17 mouse cellular contexts compared by ENCODE assay signal in genomic region chr5:113719221-113719661, GRCm38 (mm10). TPM values are rescaled to one million over a fixed set of nuclear protein-coding genes. Genes with fewer than 3 reads are reported as not detected.
DNase-seq lines count a peak whose midpoint lies in the region; ATAC-seq lines count a peak whose summit lies in the region.
"Had no signal": no experiment of that assay in that cellular context is flagged by ENCODE, and none has a peak within 500 bp of the region (broad histone marks: within the 10 kb centered on the region; RNA-seq: fewer than 3 reads in every experiment).

No protein-coding gene starts in this region.

- no peak for ATAC-seq in forebrain, embryonic 12.5 days (ENCODE audit: low FRiP score)
- ATAC-seq in forebrain, embryonic 16.5 days: peak; percentile 47
- no peak for ATAC-seq in neural tube, embryonic 14.5 days (ENCODE audit: low read depth)
- ATAC-seq: intestine, postnatal 0 days; Patski had no signal

- no peak overlapping the region for H3K4me2 ChIP-seq in forebrain, embryonic 12.5 days
- no peak overlapping the region for H3K4me2 ChIP-seq in forebrain, embryonic 16.5 days (ENCODE audit: low read length)
- no peak overlapping the region for H3K4me2 ChIP-seq in neural tube, embryonic 14.5 days (ENCODE audit: low read depth, low read length)

- no peaks in the 10 kb centered on the region for H3K9me3 ChIP-seq in forebrain, embryonic 12.5 days
- no peaks in the 10 kb centered on the region for H3K9me3 ChIP-seq in forebrain, embryonic 10.5 days
- no peaks in the 10 kb centered on the region for H3K9me3 ChIP-seq in forebrain, embryonic 16.5 days (ENCODE audit: control insufficient read depth, low read length)
- H3K9me3 ChIP-seq in neural tube, embryonic 14.5 days (ENCODE audit: control insufficient read depth, low read length): no peaks in the 10 kb centered on the region

- H3K27me3 ChIP-seq in forebrain, embryonic 12.5 days: 0 out of 2 replicates have a peak, but pooled peaks cover 3% of the 10 kb centered on the region
- H3K27me3 ChIP-seq in forebrain, embryonic 10.5 days (ENCODE audit: poor library complexity, severe bottlenecking): 0 out of 2 replicates have a peak, but pooled peaks cover 9% of the 10 kb centered on the region
- H3K27me3 ChIP-seq in forebrain, embryonic 16.5 days (replicated peaks; ENCODE audit: control insufficient read depth, insufficient read depth, low read length): no peaks in the 10 kb centered on the region
- no peaks in the 10 kb centered on the region for H3K27me3 ChIP-seq in neural tube, embryonic 14.5 days (ENCODE audit: control insufficient read depth, insufficient read depth, low read length)
- H3K27me3 ChIP-seq: Patski had no signal

- no peak overlapping the region for H3K9ac ChIP-seq in forebrain, embryonic 12.5 days
- H3K9ac ChIP-seq in forebrain, embryonic 16.5 days (replicated peaks; ENCODE audit: low read depth, low read length): no peak overlapping the region
- no peak overlapping the region for H3K9ac ChIP-seq in neural tube, embryonic 14.5 days (replicated peaks; ENCODE audit: low read depth, low read length)

- 64% methylated on average over 8 of the region's 8 CpGs for WGBS in forebrain, embryonic 12.5 days
- WGBS in forebrain, embryonic 10.5 days: 87% methylated on average over 8 of the region's 8 CpGs
- 36% methylated on average over 8 of the region's 8 CpGs for WGBS in forebrain, embryonic 16.5 days
- WGBS in neural tube, embryonic 14.5 days: 63% methylated on average over 8 of the region's 8 CpGs

- peak overlapping the region; percentile 82 for H3K27ac ChIP-seq in forebrain, embryonic 12.5 days
- no peak overlapping the region for H3K27ac ChIP-seq in forebrain, embryonic 10.5 days
- peak overlapping the region; percentile 37 for H3K27ac ChIP-seq in forebrain, embryonic 16.5 days (ENCODE audit: low read length)
- H3K27ac ChIP-seq in neural tube, embryonic 14.5 days (ENCODE audit: low read depth, low read length): peak overlapping the region; percentile 46; the same call in 1 of the 2 replicates

- DNase-seq in forebrain, embryonic 10.5 days (ENCODE audit: extremely low spot score, low spot score): no peak
- peak; percentile 60 for DNase-seq in right cerebral cortex, postnatal 10 days (ENCODE audit: low spot score in 2 of 2)
- DNase-seq in right cerebral cortex, adult 18-20 months: no peak
- no peak for DNase-seq in adrenal gland, adult 18-20 months (ENCODE audit: low spot score in 2 of 2)
- no peak for DNase-seq in spleen, adult 18-20 months
- DNase-seq: kidney, postnatal 10 days; lung, adult 18-20 months had no signal

- peaks cover 45% of the 10 kb centered on the region for H3K4me1 ChIP-seq in forebrain, embryonic 12.5 days
- H3K4me1 ChIP-seq in forebrain, embryonic 10.5 days: peaks cover 27% of the 10 kb centered on the region
- peaks cover 49% of the 10 kb centered on the region for H3K4me1 ChIP-seq in forebrain, embryonic 16.5 days (replicated peaks; ENCODE audit: control insufficient read depth, insufficient read depth, low read length)
- peaks cover 18% of the 10 kb centered on the region for H3K4me1 ChIP-seq in neural tube, embryonic 14.5 days (ENCODE audit: control insufficient read depth, insufficient read depth, low read length)

- no peaks in the 10 kb centered on the region for H3K36me3 ChIP-seq in forebrain, embryonic 12.5 days (replicated peaks)
- H3K36me3 ChIP-seq in forebrain, embryonic 10.5 days (replicated peaks): no peaks in the 10 kb centered on the region
- no peaks in the 10 kb centered on the region for H3K36me3 ChIP-seq in forebrain, embryonic 16.5 days (ENCODE audit: control insufficient read depth, insufficient read depth)
- H3K36me3 ChIP-seq in neural tube, embryonic 14.5 days (ENCODE audit: control insufficient read depth, insufficient read depth, low read length): no peaks in the 10 kb centered on the region

- H3K4me3 ChIP-seq in forebrain, embryonic 12.5 days (replicated peaks): no peak overlapping the region
- H3K4me3 ChIP-seq in forebrain, embryonic 10.5 days: no peak overlapping the region
- no peak overlapping the region for H3K4me3 ChIP-seq in forebrain, embryonic 16.5 days (replicated peaks; ENCODE audit: low read length)
- no peak overlapping the region for H3K4me3 ChIP-seq in neural tube, embryonic 14.5 days (ENCODE audit: low read depth, low read length)
- H3K4me3 ChIP-seq: myocyte had no signal

RNA-seq across cellular contexts. Expression of gene 1700069L16Rik, which starts 5.3 kb away (rescaled TPM):
- polyA plus RNA-seq in forebrain, embryonic 12.5 days (2016; fragmentation: Nextera tagmentation; extraction: Ambion mirVana): not detected in 2 replicates
- not detected in 2 replicates for polyA plus RNA-seq in forebrain, embryonic 10.5 days (2016; fragmentation: Nextera tagmentation; extraction: Ambion mirVana)
- not detected in 2 replicates for polyA plus RNA-seq in forebrain, embryonic 16.5 days (2015; fragmentation: Nextera tagmentation; extraction: Ambion mirVana)
- polyA plus RNA-seq in neural tube, embryonic 14.5 days (2014; fragmentation: Nextera tagmentation; extraction: Ambion mirVana): not detected in 2 replicates
- total RNA-seq in adrenal gland, adult 18-20 months (2021): not detected
- total RNA-seq: layer of hippocampus, postnatal 10 days had no signal
- polyA plus RNA-seq: gonadal fat pad, adult 2 months; heart, postnatal 0 days; intestine, postnatal 0 days; limb, embryonic 14.5 days; myocyte; Patski had no signal

RNA-seq across cellular contexts. Expression of gene Ficd, which starts 16.4 kb away (rescaled TPM):
- 5.4 and 7.2 TPM in 2 replicates for polyA plus RNA-seq in forebrain, embryonic 12.5 days (2016; fragmentation: Nextera tagmentation; extraction: Ambion mirVana)
- 2.9 and 4.9 TPM in 2 replicates for polyA plus RNA-seq in forebrain, embryonic 10.5 days (2016; fragmentation: Nextera tagmentation; extraction: Ambion mirVana)
- 9.2 and 9.6 TPM in 2 replicates for polyA plus RNA-seq in forebrain, embryonic 16.5 days (2015; fragmentation: Nextera tagmentation; extraction: Ambion mirVana)
- 6.3 and 7.3 TPM in 2 replicates for polyA plus RNA-seq in neural tube, embryonic 14.5 days (2014; fragmentation: Nextera tagmentation; extraction: Ambion mirVana)
- total RNA-seq in adrenal gland, adult 18-20 months (2021): 10 to 100 TPM; 10.3 to 10.8 TPM

RNA-seq across cellular contexts. Expression of gene Sart3, which starts 53.1 kb away (rescaled TPM):
- 78.4 and 78.8 TPM in 2 replicates for polyA plus RNA-seq in forebrain, embryonic 12.5 days (2016; fragmentation: Nextera tagmentation; extraction: Ambion mirVana)
- polyA plus RNA-seq in forebrain, embryonic 10.5 days (2016; fragmentation: Nextera tagmentation; extraction: Ambion mirVana): 74.6 and 78.3 TPM in 2 replicates
- polyA plus RNA-seq in forebrain, embryonic 16.5 days (2015; fragmentation: Nextera tagmentation; extraction: Ambion mirVana): 50.7 and 52.7 TPM in 2 replicates
- 33.7 and 37.1 TPM in 2 replicates for polyA plus RNA-seq in neural tube, embryonic 14.5 days (2014; fragmentation: Nextera tagmentation; extraction: Ambion mirVana)
- 10 to 100 TPM; 28.4 to 33.7 TPM for total RNA-seq in adrenal gland, adult 18-20 months (2021)

RNA-seq across cellular contexts. Expression of gene Iscu, which starts 53.3 kb away (rescaled TPM):
- polyA plus RNA-seq in forebrain, embryonic 12.5 days (2016; fragmentation: Nextera tagmentation; extraction: Ambion mirVana): 107 and 113 TPM in 2 replicates
- polyA plus RNA-seq in forebrain, embryonic 10.5 days (2016; fragmentation: Nextera tagmentation; extraction: Ambion mirVana): 102 and 106 TPM in 2 replicates
- 76.9 and 79.6 TPM in 2 replicates for polyA plus RNA-seq in forebrain, embryonic 16.5 days (2015; fragmentation: Nextera tagmentation; extraction: Ambion mirVana)
- 79.5 and 91.3 TPM in 2 replicates for polyA plus RNA-seq in neural tube, embryonic 14.5 days (2014; fragmentation: Nextera tagmentation; extraction: Ambion mirVana)
- 1,000 to 10,000 TPM in 1 of 2 experiments, 100 to 1,000 TPM in 1; 455 to 1,089 TPM for total RNA-seq in adrenal gland, adult 18-20 months (2021)

Comparison
In these comparisons a context has a peak if more than half of its experiments do, and no peak if none do; other contexts are left out.
1. DNase-seq: peak in right cerebral cortex, postnatal 10 days (2 of 2); none in forebrain, embryonic 10.5 days (single experiment), right cerebral cortex, adult 18-20 months (single experiment), adrenal gland, adult 18-20 months (0 of 2) and spleen, adult 18-20 months (0 of 2).